Mouse (Mus musculus) lung, postnatal 0 days (tissue): ENCODE data around the gene Bri3. TPM values are rescaled to one million over a fixed set of nuclear protein-coding genes. Genes with fewer than 3 reads are reported as not detected.
A peak's percentile ranks its signal among the peaks of the same experiment; 100 is the strongest.
"Not testable (repeated sequence)": the region's sequence is repeated elsewhere in the genome, so short reads cannot be mapped to it uniquely, and the experiment has no call there.

Experiments used
- ATAC-seq: fragments of 200-750 bp; cut with Nextera tagmentation; 2 replicates; pipeline ENCODE4 v1.8.0; 2017; ENCODE audit warnings: moderate library complexity
- DNase-seq: peaks from one replicate; pipeline ENCODE4 v3.0.0-alpha.2; 2016; ENCODE audit warnings: low spot score
- H3K27ac ChIP-seq: fragments of 300-500 bp; sonication (generic); 2 replicates; pipeline ENCODE4 v1.5.1; 2014; ENCODE audit warnings: antibody characterized with exemption, mild to moderate bottlenecking, low read length, mixed read lengths
- H3K27me3 ChIP-seq: fragments of 300-500 bp; sonication (generic); replicated peaks from 2 replicates; pipeline ENCODE4 v1.6.1; 2014; ENCODE audit warnings: low read length, mixed read lengths; ENCODE audit not compliant: insufficient read depth
- H3K36me3 ChIP-seq: fragments of 300-500 bp; sonication (generic); 2 replicates; pipeline ENCODE4 v1.6.1; 2014; ENCODE audit warnings: low read length, mixed read lengths; ENCODE audit not compliant: insufficient read depth
- H3K4me1 ChIP-seq: fragments of 300-500 bp; sonication (generic); 2 replicates; pipeline ENCODE4 v1.6.1; 2014; ENCODE audit warnings: antibody characterized with exemption, low read depth, low read length, mixed read lengths; ENCODE audit not compliant: insufficient read depth
- H3K4me2 ChIP-seq: fragments of 300-500 bp; sonication (generic); replicated peaks from 2 replicates; pipeline ENCODE4 v1.6.1; 2014; ENCODE audit warnings: low read depth, mild to moderate bottlenecking, low read length, moderate library complexity, mixed read lengths
- H3K4me3 ChIP-seq: fragments of 300-500 bp; sonication (generic); 2 replicates; pipeline ENCODE4 v1.5.1; 2014; ENCODE audit warnings: low read depth, low read length
- H3K9ac ChIP-seq: fragments of 300-500 bp; sonication (generic); replicated peaks from 2 replicates; pipeline ENCODE4 v1.6.1; 2014; ENCODE audit warnings: low read depth, mild to moderate bottlenecking
- H3K9me3 ChIP-seq: fragments of 300-500 bp; sonication (generic); 2 replicates; pipeline ENCODE4 v1.6.1; 2016; ENCODE audit warnings: low read length, mixed read lengths
- CTCF ChIP-seq: IDR thresholded peaks from 2 replicates; pipeline ENCODE4 v1.5.1; 2016; ENCODE audit warnings: antibody characterized with exemption, mild to moderate bottlenecking
- EP300 ChIP-seq: IDR thresholded peaks from 2 replicates; pipeline ENCODE4 v1.6.1; 2016; ENCODE audit warnings: antibody characterized with exemption, mild to moderate bottlenecking, control low read depth
- whole genome bisulfite sequencing: fragments of 180-500 bp; shearing (Covaris S2); extraction: QIAGEN DNeasy Blood & Tissue Kit; methylation state at CpG from one replicate; pipeline ENCODE4 v1.1.7; 2014; 5-methylcytosine and 5-hydroxymethylcytosine counted together
- polyA plus RNA-seq: library from polyadenylated mRNA; unstranded; fragments of >200 nt; fragmentation: Nextera tagmentation; extraction: Ambion mirVana; gene quantifications from 2 replicates; pipeline ENCODE4 v1.2.1, GENCODE M21; 2015

Bri3 gene
- polyA plus RNA-seq, 1 experiment from 2014 or later: 286 TPM

- Histone ChIP-seq H3K4me2 (peak overlapping the region; percentile 77), H3K9ac (no peak overlapping the region), H3K4me3 (peak overlapping the region; percentile 60), H3K27me3 (0 out of 2 replicates have a peak, but pooled peaks cover 3% of the 10 kb centered on the region), H3K4me1 (no peaks in the 10 kb centered on the region), H3K27ac (0 out of 2 replicates have a peak overlapping the region, but pooled peaks have one; percentile 26), H3K9me3 (no peaks in the 10 kb centered on the region), H3K36me3 (no peaks in the 10 kb centered on the region)
- ATAC-seq (no peak), DNase-seq (no peak)
- WGBS: 7% methylated on average over 10 of the region's 10 CpGs
- TF ChIP-seq EP300: no peak
- no peak for TF ChIP-seq CTCF
Observed at GRCm38 (mm10) chr5:144358592-144358917, 114.3 kb downstream of the Bri3 start.

GRCm38 (mm10) chr5:144359886-144360285 lies 115.6 kb downstream of the Bri3 start:
- no peak overlapping the region for H3K4me3 ChIP-seq
- H3K9ac ChIP-seq: no peak overlapping the region
- no peaks in the 10 kb centered on the region for H3K4me1 ChIP-seq
- ATAC-seq (no peak), DNase-seq (no peak)
- 85% methylated on average over 6 of the region's 6 CpGs for WGBS
- H3K4me2 ChIP-seq: no peak overlapping the region
- H3K9me3 ChIP-seq: no peaks in the 10 kb centered on the region
- 0 out of 2 replicates have a peak, but pooled peaks cover 3% of the 10 kb centered on the region for H3K27me3 ChIP-seq
- no peak overlapping the region for H3K27ac ChIP-seq
- no peaks in the 10 kb centered on the region for H3K36me3 ChIP-seq
- TF ChIP-seq CTCF: no peak
- TF ChIP-seq EP300: no peak

- DNase-seq (no peak), ATAC-seq (no peak)
- H3K27me3 ChIP-seq: 0 out of 2 replicates have a peak, but pooled peaks cover 3% of the 10 kb centered on the region
- H3K9me3 ChIP-seq: no peaks in the 10 kb centered on the region
- H3K27ac ChIP-seq: no peak overlapping the region
- H3K4me3 ChIP-seq: no peak overlapping the region
- H3K9ac ChIP-seq: no peak overlapping the region
- H3K36me3 ChIP-seq: no peaks in the 10 kb centered on the region
- no peak overlapping the region for H3K4me2 ChIP-seq
- WGBS: 66% methylated on average over 6 of the region's 6 CpGs
- TF ChIP-seq CTCF (no peak), EP300 (no peak)
- no peaks in the 10 kb centered on the region for H3K4me1 ChIP-seq
Observed at GRCm38 (mm10) chr5:144360346-144360745, 116.1 kb downstream of the Bri3 start.

GRCm38 (mm10) chr5:144364680-144365357 lies 120.6 kb downstream of the Bri3 start:
- Histone ChIP-seq H3K27me3 (no peaks in the 10 kb centered on the region), H3K4me1 (no peaks in the 10 kb centered on the region), H3K9me3 (no peaks in the 10 kb centered on the region; the same call in 1 of the 2 replicates), H3K9ac (no peak overlapping the region), H3K27ac (no peak overlapping the region), H3K4me2 (no peak overlapping the region), H3K4me3 (no peak overlapping the region), H3K36me3 (no peaks in the 10 kb centered on the region)
- DNase-seq: no peak
- ATAC-seq: no peak
- TF ChIP-seq EP300: no peak
- TF ChIP-seq CTCF: no peak
- WGBS: 80% methylated on average over 11 of the region's 11 CpGs

GRCm38 (mm10) chr5:144366551-144366950 lies 122.3 kb downstream of the Bri3 start:
- not testable (repeated sequence) for H3K9ac ChIP-seq, H3K4me2 ChIP-seq, H3K36me3 ChIP-seq, H3K27ac ChIP-seq, ATAC-seq, H3K4me1 ChIP-seq, DNase-seq, H3K27me3 ChIP-seq, H3K9me3 ChIP-seq, H3K4me3 ChIP-seq
- WGBS: 87% methylated on average over 5 of the region's 6 CpGs

GRCm38 (mm10) chr5:144368661-144369205 lies 124.5 kb downstream of the Bri3 start:
- Histone ChIP-seq H3K27ac (no peak overlapping the region), H3K9me3 (no peaks in the 10 kb centered on the region; the same call in 1 of the 2 replicates), H3K36me3 (no peaks in the 10 kb centered on the region), H3K27me3 (no peaks in the 10 kb centered on the region), H3K4me2 (no peak overlapping the region), H3K4me1 (no peaks in the 10 kb centered on the region), H3K9ac (no peak overlapping the region), H3K4me3 (no peak overlapping the region)
- no peak for DNase-seq
- no peak for ATAC-seq
- 60% methylated on average over 9 of the region's 9 CpGs for WGBS
- TF ChIP-seq EP300: no peak
- TF ChIP-seq CTCF: no peak
